Mouse (Mus musculus) forebrain, postnatal 0 days (tissue): ENCODE data around the gene Clec16a. TPM values are rescaled to one million over a fixed set of nuclear protein-coding genes. Genes with fewer than 3 reads are reported as not detected.

Experiments
- ATAC-seq: fragments of 200-750 bp; cut with Nextera tagmentation; 2 replicates; pipeline ENCODE4 v1.8.0; 2017; ENCODE audit warnings: mild to moderate bottlenecking, moderate library complexity
- DNase-seq: peaks from one replicate; pipeline ENCODE4 v3.0.0-alpha.2; 2015
- H3K27ac ChIP-seq: fragments of 300-500 bp; sonication (generic); 2 replicates; pipeline ENCODE4 v1.5.1; 2014; ENCODE audit warnings: low read depth, mild to moderate bottlenecking, antibody characterized with exemption, low read length, moderate library complexity, mixed read lengths
- H3K27me3 ChIP-seq: fragments of 300-500 bp; sonication (generic); 2 replicates; pipeline ENCODE4 v1.6.1; 2014; ENCODE audit warnings: mild to moderate bottlenecking, low read length, mixed read lengths; ENCODE audit not compliant: insufficient read depth
- H3K36me3 ChIP-seq: fragments of 300-500 bp; sonication (generic); 2 replicates; pipeline ENCODE4 v1.6.1; 2014; ENCODE audit warnings: mild to moderate bottlenecking, moderate library complexity; ENCODE audit not compliant: insufficient read depth
- H3K4me1 ChIP-seq: fragments of 300-500 bp; sonication (generic); 2 replicates; pipeline ENCODE4 v1.6.1; 2014; ENCODE audit warnings: antibody characterized with exemption; ENCODE audit not compliant: insufficient read depth
- H3K4me2 ChIP-seq: fragments of 300-500 bp; sonication (generic); 2 replicates; pipeline ENCODE4 v1.6.1; 2014; ENCODE audit warnings: low read depth, mild to moderate bottlenecking, moderate library complexity
- H3K4me3 ChIP-seq: fragments of 300-500 bp; sonication (generic); 2 replicates; pipeline ENCODE4 v1.5.1; 2014; ENCODE audit warnings: low read depth, low read length, mixed read lengths
- H3K9ac ChIP-seq: fragments of 300-500 bp; sonication (generic); 2 replicates; pipeline ENCODE4 v1.6.1; 2014; ENCODE audit warnings: mild to moderate bottlenecking
- H3K9me3 ChIP-seq: fragments of 300-500 bp; sonication (generic); 2 replicates; pipeline ENCODE4 v1.6.1; 2016; ENCODE audit warnings: low read length
- CTCF ChIP-seq: sonication (generic); IDR thresholded peaks from 2 replicates; pipeline ENCODE4 v1.5.1; 2016; ENCODE audit warnings: antibody characterized with exemption, control low read depth, low read depth
- whole genome bisulfite sequencing: fragments of 180-500 bp; shearing (Covaris S2); extraction: QIAGEN DNeasy Blood & Tissue Kit; methylation state at CpG from one replicate; pipeline ENCODE4 v1.1.7; 2014; 5-methylcytosine and 5-hydroxymethylcytosine counted together
- polyA plus RNA-seq: library from polyadenylated mRNA; unstranded; fragments of >200 nt; fragmentation: Nextera tagmentation; extraction: Ambion mirVana; gene quantifications from 2 replicates; pipeline ENCODE4 v1.2.1, GENCODE M21; 2015
- total RNA-seq: library from RNA; depleted of rRNA; stranded (reverse); fragments of >200 nt; gene quantifications from 2 replicates; pipeline ENCODE4 v1.2.3, GENCODE M21; 2014

Clec16a gene
- total and polyA plus RNA-seq, 2 experiments from 2014 or later, result 52.3 to 65.8 TPM

GRCm38 (mm10) chr16:10702399-10702798 is 157.3 kb downstream of the Clec16a start:
- Histone ChIP-seq H3K27me3 (no peaks in the 10 kb centered on the region), H3K27ac (no peak overlapping the region), H3K36me3 (no peaks in the 10 kb centered on the region), H3K4me3 (no peak overlapping the region), H3K4me1 (no peaks in the 10 kb centered on the region), H3K4me2 (no peak overlapping the region), H3K9ac (no peak overlapping the region), H3K9me3 (no peaks in the 10 kb centered on the region)
- DNase-seq (no peak), ATAC-seq (no peak)
- 90% methylated on average over 2 of the region's 2 CpGs for WGBS
- no peak for TF ChIP-seq CTCF

GRCm38 (mm10) chr16:10703932-10704331 is 158.8 kb downstream of the Clec16a start:
- TF ChIP-seq CTCF, result no peak
- H3K4me2 ChIP-seq, result no peak overlapping the region
- 72% methylated on average over 4 of the region's 4 CpGs for WGBS
- H3K36me3 ChIP-seq, result no peaks in the 10 kb centered on the region
- H3K9ac ChIP-seq, result no peak overlapping the region
- no peaks in the 10 kb centered on the region for H3K27me3 ChIP-seq
- H3K4me1 ChIP-seq, result no peaks in the 10 kb centered on the region
- no peak for ATAC-seq
- no peaks in the 10 kb centered on the region for H3K9me3 ChIP-seq
- no peak overlapping the region for H3K4me3 ChIP-seq
- H3K27ac ChIP-seq, result no peak overlapping the region
- no peak for DNase-seq

GRCm38 (mm10) chr16:10705396-10705795 is 160.3 kb downstream of the Clec16a start:
- no peak overlapping the region for H3K27ac ChIP-seq
- TF ChIP-seq CTCF, result no peak
- H3K9ac ChIP-seq, result no peak overlapping the region
- ATAC-seq (no peak), DNase-seq (no peak)
- no peak overlapping the region for H3K4me2 ChIP-seq
- H3K4me1 ChIP-seq, result no peaks in the 10 kb centered on the region
- H3K4me3 ChIP-seq, result no peak overlapping the region
- H3K27me3 ChIP-seq, result no peaks in the 10 kb centered on the region
- no peaks in the 10 kb centered on the region for H3K36me3 ChIP-seq
- 93% methylated on average over 1 of the region's 1 CpGs for WGBS
- H3K9me3 ChIP-seq, result no peaks in the 10 kb centered on the region

- no peaks in the 10 kb centered on the region for H3K36me3 ChIP-seq
- TF ChIP-seq CTCF, result no peak
- H3K27ac ChIP-seq, result no peak overlapping the region
- ATAC-seq, result no peak
- H3K9ac ChIP-seq, result no peak overlapping the region
- WGBS, result 69% methylated on average over 1 of the region's 1 CpGs
- H3K4me1 ChIP-seq, result no peaks in the 10 kb centered on the region
- no peak overlapping the region for H3K4me3 ChIP-seq
- no peak overlapping the region for H3K4me2 ChIP-seq
- no peak for DNase-seq
- H3K27me3 ChIP-seq, result no peaks in the 10 kb centered on the region
- no peaks in the 10 kb centered on the region for H3K9me3 ChIP-seq
Observed at GRCm38 (mm10) chr16:10711524-10711923, 166.4 kb downstream of the Clec16a start.

- H3K27ac ChIP-seq, result no peak overlapping the region
- ATAC-seq, result no peak
Observed at GRCm38 (mm10) chr16:10713041-10713440, 167.9 kb downstream of the Clec16a start.

GRCm38 (mm10) chr16:10713441-10714239 is 168.5 kb downstream of the Clec16a start:
- Histone ChIP-seq H3K9me3 (no peaks in the 10 kb centered on the region), H3K4me1 (no peaks in the 10 kb centered on the region), H3K9ac (no peak overlapping the region), H3K36me3 (no peaks in the 10 kb centered on the region), H3K27me3 (no peaks in the 10 kb centered on the region), H3K27ac (no peak overlapping the region), H3K4me3 (no peak overlapping the region), H3K4me2 (no peak overlapping the region)
- TF ChIP-seq CTCF, result no peak
- WGBS, result 61% methylated on average over 7 of the region's 7 CpGs
- DNase-seq, result no peak
- ATAC-seq, result no peak

More at GRCm38 (mm10) chr16:10713041-10713440, 167.9 kb downstream of the Clec16a start:
- no peak for TF ChIP-seq CTCF
- H3K9ac ChIP-seq, result no peak overlapping the region
- H3K4me2 ChIP-seq, result no peak overlapping the region
- 84% methylated on average over 2 of the region's 2 CpGs for WGBS
- H3K36me3 ChIP-seq, result no peaks in the 10 kb centered on the region
- H3K27me3 ChIP-seq, result no peaks in the 10 kb centered on the region
- no peak for DNase-seq
- no peaks in the 10 kb centered on the region for H3K4me1 ChIP-seq
- H3K4me3 ChIP-seq, result no peak overlapping the region
- H3K9me3 ChIP-seq, result no peaks in the 10 kb centered on the region

- ATAC-seq, result no peak
Observed at GRCm38 (mm10) chr16:10715211-10715610, 170.1 kb downstream of the Clec16a start.

More at GRCm38 (mm10) chr16:10715211-10715610, 170.1 kb downstream of the Clec16a start:
- H3K4me3 ChIP-seq, result no peak overlapping the region
- no peak for TF ChIP-seq CTCF
- no peaks in the 10 kb centered on the region for H3K9me3 ChIP-seq
- H3K4me1 ChIP-seq, result no peaks in the 10 kb centered on the region
- H3K27ac ChIP-seq, result no peak overlapping the region
- H3K9ac ChIP-seq, result no peak overlapping the region
- H3K27me3 ChIP-seq, result no peaks in the 10 kb centered on the region
- no peak overlapping the region for H3K4me2 ChIP-seq
- no peak for DNase-seq
- WGBS, result 89% methylated on average over 5 of the region's 5 CpGs
- no peaks in the 10 kb centered on the region for H3K36me3 ChIP-seq
